Mouse (Mus musculus): ENCODE results near the gene Kifc3.
"Not testable (repeated sequence)": the region's sequence is repeated elsewhere in the genome, so short reads cannot be mapped to it uniquely, and the experiment has no call there.

Gene Kifc3

DNA sequence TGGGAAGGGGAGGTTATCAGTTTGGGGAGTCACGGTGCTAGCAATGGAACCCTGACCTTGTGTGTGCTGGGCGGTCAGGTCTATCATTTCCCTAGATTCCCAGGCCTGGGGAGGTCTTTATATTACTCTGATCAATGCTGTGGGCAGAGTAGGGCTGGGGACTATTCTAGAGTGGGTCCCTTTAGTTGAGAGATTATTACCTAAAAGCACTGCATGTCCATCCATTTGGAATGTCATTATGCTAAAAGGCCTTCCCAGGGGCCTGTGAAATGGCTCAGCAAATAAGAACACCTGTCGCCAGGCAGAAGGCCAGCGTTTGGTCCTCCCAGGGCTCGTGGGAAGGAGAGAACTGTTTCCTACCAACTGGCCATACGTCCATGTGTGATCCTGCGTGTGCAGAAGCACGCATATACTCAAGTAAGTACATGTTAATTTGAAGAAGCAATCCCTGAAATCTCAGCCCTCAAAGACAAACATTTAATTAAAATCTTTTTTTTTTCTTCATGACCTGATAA, 499 bp downstream of the Kifc3 start:
- DNase-seq (ENCODE audit: low spot score): no peak

DNA sequence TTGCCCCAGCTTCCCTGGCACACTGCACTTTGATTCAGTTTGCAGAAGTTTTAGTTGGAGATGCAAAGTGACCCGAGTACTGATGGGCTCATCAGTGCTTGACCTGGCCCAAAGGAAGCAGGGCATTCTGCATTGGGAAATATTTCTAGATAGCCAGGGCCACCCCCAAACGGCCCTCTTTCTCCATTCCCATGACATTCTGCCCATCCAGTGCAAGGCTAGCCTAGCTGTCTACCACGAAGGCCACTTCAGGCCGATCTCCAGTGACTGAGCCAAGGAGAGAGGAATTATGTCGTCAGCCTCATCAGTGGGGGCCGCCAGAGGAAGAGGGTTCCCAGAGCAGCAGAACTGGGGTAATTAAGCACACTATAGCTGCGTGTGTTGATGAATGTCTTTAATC, 1.1 kb downstream of the Kifc3 start:
- no peak for DNase-seq (ENCODE audit: low spot score)

DNA sequence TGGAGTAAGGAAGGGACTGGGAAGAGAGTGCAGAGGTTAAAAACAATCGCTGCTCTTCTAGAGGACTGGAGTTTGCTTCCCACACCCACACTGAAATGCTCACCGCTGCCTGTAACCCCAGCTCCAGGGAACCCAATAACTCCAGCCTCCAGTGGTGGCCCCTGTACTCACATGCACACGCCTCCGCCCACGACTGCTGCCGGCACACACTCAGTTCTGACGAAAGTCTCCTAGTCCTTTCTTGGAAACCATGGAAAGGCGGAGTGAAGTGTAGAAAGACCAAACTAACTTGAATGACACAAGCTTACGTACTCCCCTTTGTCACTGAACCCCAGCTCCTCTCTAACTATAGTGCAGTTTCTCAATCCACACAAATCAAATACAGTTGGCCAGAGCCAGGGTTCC, 2.6 kb downstream of the Kifc3 start:
- no peak for DNase-seq (ENCODE audit: low spot score)

DNA sequence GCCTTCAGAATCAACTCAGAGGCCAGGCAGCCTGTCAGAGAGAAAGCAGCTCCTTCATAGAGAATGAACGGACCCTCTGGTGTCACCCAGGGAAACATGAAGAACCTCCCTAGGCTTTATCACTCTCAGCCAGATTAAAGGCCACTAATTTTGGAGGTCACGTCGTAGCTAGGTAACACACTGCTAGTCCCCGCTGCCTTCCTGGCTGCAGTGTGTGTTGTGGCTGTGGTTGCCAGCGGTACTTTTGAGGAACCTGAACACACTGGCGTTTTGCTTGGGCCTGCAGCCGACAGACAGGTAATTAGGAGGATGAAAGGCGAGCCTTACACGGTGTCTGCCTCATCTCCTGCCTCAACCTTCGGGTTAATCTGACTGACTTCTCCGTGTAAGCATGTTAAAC, 6.9 kb downstream of the Kifc3 start:
- no peak for DNase-seq (ENCODE audit: low spot score)

DNA sequence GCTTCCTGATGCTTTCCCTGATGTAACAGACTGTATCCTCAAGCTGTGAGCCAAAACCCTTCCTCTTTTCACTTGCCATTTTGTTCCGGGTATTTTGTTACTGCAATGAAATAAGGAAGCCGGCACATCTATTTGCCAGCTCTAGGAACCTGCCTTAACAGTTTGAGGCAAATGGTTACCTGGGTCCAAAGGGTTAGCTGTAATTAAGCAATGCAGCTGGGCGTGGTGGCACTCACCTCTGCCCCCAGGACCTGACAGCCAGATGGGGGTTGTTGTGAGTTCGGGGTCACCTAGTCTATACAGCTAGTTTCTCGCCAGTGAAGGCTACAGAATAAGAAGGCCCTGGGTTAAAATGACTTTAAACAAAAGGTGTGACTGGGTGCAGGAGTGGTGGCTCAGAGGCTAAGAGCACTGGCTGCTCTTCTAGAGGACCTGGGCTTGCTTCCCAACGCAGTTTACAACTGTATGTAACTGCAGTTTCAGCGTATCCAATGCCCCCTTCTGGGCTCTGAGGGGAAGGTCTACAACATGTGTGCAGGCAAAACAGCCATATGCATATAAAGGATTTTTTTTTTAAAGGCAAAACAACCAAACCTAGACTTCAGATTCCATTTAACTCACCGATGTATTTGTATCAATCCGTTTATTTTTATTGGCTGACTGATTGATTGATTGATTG, 11.0 kb downstream of the Kifc3 start:
- no peak for DNase-seq (ENCODE audit: low spot score)

DNA sequence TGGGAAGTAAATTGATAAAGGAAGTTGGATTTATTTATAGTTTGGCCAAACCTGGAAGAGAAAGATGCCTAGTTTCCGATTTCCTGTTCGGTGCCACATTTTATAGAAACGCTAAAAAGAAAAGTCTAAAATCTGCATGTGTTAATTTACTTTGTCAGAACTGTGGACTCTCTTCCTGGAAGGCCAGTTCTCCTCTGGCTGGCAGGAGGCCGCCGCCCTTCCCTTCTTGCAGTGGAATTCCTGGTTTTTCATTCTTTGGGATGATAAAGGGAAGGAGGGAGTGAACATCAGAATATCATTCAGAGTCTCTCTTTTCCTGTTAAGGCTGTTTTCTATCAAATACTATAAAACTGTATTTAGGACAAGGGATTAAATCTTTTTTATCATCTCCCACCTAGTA, 15.0 kb downstream of the Kifc3 start:
- no peak for DNase-seq (ENCODE audit: low spot score)

DNA sequence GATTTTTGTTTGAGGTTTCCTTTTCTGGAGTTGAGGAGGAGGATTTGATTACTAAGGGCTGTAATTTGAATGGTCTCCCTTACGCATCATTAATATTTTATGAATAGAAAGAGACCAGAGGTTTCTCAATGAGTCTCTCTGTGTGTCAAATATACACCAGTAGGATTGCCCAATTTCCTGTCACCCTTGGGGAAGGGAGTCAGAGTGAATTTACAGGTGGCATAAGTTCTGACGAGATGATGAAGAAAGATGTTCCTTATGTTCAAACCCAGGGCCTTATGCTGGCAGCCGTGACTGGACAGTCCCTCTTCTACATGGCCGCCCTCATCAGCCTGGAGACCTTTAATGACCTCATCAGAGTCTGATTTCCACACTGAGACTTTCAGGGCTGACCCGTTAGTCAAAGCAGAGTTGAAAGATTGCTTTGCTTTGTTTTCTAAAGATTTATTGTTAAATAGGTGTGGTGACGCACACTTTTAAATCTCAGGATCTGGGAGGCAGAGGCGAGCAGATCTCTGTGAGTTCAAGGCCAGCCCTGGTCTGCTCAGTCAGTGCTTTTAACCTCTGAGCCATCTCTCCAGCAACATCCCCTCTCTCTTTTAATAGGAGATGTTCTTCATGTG, 16.6 kb downstream of the Kifc3 start:
- no peak for DNase-seq (ENCODE audit: low spot score)

DNA sequence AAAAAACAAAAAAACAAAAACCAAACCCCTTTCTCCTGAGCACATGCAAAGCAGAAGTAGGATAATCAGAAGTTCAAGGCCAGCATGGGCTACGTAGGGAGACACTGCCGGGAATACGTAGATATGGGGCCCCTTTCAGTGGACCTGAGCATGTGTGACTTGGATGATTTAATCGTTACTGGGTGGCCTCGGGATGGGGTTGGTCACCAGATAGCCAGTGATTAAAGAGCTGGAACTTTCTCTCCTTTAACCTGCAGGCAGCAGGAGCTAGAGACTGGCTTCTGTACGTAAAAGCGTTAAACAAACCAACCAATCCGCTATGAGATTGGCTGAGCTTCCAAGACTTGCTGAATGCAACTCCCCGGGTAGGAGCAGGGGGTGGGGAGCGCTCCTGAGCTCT, 17.5 kb downstream of the Kifc3 start:
- no peak for DNase-seq (ENCODE audit: low spot score)

DNA sequence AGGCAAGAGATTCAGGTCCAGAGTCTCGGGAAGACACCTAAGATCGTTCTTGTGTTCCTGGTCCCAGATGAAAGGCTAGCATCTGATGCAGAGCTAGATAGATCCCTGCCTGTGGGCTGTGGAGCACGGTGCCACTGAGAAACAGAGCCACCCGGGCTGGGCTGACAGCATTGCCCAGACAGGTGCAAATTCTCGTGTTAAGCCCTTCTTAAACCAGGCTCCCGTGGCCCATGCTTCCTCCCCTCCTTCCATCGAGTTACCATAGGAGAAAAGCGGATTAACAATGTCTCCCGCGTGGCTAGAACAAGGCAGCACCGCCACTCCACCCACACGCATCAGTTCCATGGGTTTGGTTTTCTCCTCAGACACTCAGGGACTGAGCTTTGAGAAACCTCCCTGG, 18.4 kb downstream of the Kifc3 start:
- no peak for DNase-seq (ENCODE audit: low spot score)

DNA sequence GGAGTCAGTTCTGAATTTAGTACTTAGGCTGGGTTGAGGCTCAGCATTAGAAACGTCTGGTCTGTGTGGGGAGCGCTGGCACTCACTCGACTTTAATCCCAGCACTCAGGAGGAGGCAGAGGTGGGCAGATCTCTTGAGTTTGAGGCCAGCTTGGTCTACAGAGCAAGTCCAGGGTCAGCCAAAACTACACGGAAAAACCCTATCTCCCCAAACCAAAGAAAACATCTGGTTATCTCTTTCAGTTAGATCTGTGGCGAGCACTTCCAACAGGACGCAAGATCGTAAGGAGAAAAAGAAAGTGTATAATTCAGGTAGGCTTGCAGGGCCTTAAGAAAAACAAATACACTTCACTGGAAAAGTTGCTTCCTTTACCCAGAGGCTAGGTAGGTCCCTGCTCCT, 20.8 kb downstream of the Kifc3 start:
- no peak for DNase-seq (ENCODE audit: low spot score)

DNA sequence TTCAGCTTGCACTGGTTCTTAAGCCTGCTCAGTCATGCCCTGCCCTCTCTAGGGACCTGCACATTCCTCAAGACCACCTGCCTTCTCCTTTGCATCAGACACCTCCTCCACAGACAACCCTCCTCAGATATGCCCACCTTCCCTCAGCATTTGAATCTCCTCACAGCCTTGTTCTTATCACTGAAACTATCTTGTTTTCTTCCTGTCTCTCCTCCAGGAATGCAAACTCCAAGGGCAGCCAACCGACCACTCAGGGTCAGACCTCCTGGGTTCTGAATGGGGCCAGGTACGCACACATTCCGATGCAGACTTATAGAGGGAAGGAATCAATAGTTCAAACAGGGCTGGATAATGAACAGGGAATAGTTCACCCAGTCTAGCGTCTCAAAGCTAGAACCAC, 24.4 kb downstream of the Kifc3 start:
- no peak for DNase-seq (ENCODE audit: low spot score)

DNA sequence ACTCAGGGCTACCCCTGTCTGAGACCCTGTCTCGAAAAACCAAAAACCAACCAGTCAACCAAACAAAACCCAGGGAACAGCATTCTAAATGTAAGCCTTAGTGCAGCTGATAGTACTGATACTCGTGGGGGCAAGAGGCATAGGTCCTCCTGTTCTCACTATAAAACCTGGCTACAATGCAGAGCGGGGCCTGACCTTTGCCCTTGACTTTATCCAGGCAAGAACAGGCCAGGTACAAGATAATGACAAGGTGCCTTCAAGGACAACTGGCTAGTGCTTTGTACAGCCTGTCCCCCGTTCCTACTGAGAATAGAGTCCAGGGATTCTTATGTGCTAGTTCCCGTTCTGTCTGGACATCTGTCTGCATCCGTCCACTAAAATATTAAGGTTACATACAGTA, 25.6 kb downstream of the Kifc3 start:
- no peak for DNase-seq (ENCODE audit: low spot score)

DNA sequence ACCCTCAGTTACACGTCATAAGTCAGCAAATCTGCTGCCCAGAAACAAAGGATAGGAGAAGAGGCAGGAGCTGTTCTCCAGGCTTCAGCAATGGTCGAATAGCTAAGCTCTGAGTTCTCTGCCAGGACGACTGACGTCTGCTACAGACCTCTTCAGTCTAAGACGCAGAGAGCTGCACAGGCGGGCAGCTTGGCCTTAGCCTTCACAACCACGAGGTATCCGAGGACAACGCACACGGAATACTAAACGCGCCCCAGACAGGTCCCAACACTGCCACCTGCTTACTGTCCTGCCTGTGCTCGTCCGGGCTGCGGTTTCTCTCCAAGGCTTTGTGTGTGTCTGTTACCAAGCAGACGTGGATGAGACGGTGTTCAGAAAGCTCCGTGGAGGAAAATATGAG, 26.8 kb downstream of the Kifc3 start:
- DNase-seq (ENCODE audit: low spot score): no peak

DNA sequence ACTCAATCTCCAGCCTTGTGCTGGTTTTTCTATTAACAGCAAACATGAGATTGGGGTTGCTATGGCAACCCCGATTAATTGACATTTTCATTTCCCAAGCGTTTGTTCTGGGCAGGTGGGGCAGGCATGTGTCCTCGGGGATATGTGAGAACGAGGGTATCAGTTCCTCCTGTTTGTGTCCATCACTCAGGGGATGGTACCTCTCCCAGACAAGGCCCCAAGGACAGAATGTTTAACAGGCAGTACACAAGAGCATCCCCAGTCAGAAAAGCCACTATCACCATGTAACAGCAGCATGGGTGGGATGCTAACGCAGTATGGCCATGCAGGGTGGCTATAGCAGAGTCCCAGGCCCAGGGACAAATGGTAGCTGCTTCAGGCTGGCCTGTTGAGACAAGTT, 27.3 kb downstream of the Kifc3 start:
- no peak for DNase-seq (ENCODE audit: low spot score)

DNA sequence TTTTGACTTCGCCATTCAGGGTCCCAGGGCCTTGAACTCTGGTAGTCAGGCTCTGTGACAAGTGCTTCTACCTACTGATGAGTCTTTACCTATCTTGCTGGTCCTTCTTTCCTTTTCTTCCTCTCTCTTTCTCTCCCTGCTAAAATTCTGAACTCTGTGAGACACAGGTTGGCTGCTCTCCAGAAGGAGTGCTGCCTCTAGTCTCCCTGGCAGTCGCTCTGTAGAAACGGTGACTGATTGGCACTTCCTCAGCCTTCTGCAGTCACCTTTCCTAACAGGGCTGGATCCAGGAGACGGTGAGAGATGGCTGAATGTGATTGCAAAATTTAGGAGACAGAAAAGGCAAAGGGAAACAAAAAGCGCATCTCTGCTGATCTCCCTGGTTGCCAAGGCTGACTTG, 30.2 kb downstream of the Kifc3 start:
- DNase-seq (ENCODE audit: low spot score): no peak

DNA sequence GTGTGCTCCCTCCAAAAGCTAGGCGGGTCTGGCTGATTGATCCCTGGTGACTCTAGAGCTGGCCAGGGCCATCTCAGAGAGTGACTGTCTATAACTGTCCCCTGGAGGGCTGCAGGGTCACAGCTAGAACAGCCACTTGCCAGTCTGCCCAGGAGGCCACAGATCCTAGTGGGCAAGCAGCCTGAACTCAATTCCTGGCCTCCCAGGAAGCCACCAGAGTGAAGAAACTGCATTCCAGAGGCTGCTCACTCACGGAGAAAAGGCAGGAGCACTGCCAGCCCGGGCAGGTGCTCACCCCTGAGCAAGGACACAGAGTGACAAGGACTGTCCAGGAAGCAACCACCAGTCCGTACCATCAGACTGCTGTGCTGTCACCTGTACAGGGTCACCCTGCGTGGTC, 34.9 kb downstream of the Kifc3 start:
- no peak for DNase-seq (ENCODE audit: low spot score)

DNA sequence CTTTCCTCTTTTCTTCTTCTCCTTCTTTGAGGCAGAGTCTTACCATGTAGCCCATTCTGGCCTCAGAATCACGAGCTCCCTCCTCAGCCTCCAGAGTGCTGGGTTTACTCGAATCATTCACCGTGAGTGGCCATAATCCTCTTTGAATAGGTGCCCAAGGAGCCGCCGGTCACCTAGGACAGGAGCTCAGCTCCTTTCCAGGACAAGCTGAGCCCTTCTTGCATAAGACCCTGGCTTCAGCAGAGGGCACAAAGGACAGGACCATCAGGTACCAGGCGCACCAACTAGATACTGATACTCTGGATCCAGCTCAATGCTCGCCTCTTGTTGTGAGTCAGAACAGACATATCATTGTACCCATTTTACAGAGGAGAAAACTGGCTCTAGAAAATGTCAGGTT, 36.2 kb downstream of the Kifc3 start:
- DNase-seq (ENCODE audit: low spot score): no peak

DNA sequence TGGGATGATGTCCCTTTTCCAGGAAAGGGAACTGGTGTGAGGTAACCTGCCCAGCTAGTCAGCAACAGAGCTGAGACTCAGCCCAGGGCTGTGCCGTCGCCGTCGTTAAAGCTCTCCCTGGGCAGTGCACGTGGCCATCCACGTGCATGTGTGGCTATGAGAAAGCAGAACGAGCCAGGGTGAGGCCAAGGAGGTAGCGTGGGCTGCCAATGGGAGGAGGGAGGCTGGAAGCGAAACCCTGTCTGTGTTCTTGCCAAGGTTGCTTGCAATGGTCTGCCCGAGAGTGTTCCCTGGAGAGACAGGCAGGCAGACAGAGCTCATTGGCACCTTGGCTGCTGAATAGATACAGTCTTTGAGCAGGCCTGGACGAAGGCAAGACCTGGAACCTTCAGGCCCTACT, 36.7 kb downstream of the Kifc3 start:
- DNase-seq (ENCODE audit: low spot score): no peak

DNA sequence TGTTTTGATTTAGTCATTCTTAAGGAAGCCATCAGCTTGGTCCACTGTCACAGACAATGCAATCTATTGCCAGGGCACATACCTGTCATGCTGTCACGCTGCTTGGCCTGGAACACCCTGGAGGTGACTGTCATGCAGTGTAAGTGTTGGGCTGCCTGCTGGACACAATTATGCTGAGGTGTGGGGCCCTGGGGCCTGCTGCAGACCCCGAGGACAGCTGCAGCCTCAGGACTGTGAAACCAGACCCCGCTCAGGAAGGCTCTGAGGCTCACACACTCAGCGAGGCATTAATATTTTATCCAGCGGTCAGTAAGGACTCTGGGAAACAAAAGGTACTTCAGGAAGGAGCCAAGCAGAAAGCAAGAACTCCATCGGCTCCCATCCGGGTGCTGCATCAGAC, 38.1 kb downstream of the Kifc3 start:
- DNase-seq (ENCODE audit: low spot score): no peak

DNA sequence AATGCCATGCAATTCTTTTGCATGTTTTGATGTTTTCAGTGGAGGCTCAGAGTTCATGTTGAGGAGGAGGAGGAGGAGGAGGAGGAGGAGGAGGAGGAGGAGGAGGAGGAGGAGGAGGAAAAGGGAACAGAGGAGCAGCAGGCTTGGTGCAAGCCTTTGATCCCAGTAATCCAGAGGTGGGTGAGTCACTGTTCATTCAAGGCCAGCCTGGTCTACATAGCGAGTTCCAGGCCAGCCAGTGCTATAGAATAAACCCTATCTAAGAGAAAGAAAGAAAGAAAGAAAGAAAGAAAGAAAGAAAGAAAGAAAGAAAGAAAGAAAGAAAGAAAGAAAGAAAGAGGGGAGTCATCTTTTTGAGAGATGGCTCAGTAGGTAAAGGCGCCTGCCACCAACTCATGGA, 38.6 kb downstream of the Kifc3 start:
- not testable (repeated sequence) for DNase-seq (ENCODE audit: low spot score)

DNA sequence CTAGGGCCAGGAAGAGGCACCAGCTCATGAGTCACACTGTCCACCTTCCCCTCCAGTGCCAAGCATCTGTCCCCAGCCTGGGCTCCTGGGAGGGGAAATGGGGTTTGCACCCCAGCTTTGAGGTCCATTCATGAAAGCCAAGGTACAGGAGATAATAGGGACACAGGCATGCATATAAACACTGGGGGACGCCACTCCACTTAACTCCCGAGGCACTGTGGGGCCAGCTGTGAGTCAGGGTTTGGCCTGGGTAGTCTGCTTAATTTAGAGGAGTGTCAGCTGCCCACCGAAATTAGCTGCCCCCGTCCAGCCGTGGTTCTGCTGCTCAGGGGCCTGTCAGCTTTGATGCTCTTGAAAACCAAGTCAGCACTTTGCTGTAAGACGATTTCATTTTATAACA, 39.8 kb downstream of the Kifc3 start:
- DNase-seq (ENCODE audit: low spot score): no peak

DNA sequence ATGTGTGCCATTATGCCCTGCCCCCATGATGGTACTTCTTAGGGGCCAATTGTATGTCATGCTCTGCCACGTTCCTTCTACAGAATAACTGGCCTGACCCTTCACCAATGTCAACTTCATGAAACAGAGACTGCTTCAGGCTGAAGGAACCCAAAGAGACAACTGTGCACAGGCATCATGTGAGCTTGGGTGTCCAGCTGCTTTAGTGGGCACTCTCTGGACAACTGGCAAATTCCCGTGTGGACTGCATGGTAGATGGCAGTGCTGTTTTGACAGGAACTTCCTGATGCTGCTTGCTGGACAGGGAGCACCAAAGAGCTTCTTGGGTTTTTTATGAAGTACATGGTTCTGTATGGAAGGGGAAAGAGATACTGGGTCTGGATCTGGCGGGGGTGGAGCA, 43.3 kb downstream of the Kifc3 start:
- no peak for DNase-seq (ENCODE audit: low spot score)

DNA sequence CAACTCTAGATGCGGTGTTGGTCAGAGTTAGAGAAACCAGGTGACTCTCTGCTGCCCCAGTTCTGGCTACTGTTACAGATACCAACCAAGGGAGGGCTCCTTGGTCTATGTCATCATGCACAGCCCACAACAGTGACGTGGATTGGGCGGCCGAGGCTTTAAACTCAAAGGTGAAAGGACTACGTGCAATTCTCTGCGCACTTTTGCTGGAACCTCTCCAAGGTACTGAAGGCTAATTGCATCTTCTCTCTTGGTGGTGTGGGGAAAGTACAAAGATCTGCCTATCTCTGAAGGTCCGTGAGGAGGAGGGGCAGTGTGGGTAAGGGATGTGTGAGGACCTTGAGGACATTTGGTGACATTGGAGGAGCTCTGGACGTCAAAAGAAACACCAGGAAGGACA, 44.0 kb downstream of the Kifc3 start:
- no peak for DNase-seq (ENCODE audit: low spot score)

DNA sequence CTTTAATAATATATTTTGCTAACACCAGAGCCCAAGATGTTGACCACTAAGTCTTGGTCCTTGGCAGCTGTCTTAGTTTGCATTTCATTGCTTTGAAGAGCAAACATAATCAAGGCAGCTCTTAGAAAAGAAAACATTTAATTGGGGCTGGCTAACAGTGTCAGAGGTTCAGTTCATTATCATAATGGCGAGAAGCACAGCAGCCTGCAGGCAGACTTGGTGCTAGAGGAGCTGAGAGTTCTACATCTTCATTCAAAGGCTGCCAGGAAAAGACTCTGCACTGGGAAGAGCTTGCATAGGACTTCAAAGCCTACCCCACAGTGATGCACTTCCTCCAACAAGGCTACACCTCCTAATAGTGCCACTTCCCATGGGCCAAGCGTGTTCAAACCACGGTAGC, 45.5 kb downstream of the Kifc3 start:
- DNase-seq (ENCODE audit: low spot score): no peak
